In genomic region chr3:32398623-32399022, GRCm38 (mm10) we compare ENCODE assay signal across 9 mouse cellular contexts. TPM values are rescaled to one million over a fixed set of nuclear protein-coding genes. Genes with fewer than 3 reads are reported as not detected.
DNase-seq lines count a peak whose midpoint lies in the region; ATAC-seq and TF ChIP-seq lines count a peak whose summit lies in the region.
"Had no signal": no experiment of that assay in that cellular context is flagged by ENCODE, and none has a peak within 500 bp of the region (broad histone marks: within the 10 kb centered on the region; RNA-seq: fewer than 3 reads in every experiment).

No protein-coding gene starts in this region.

- H3K36me3 ChIP-seq in forebrain, embryonic 11.5 days (ENCODE audit: control insufficient read depth, insufficient read depth, low read length): no peaks in the 10 kb centered on the region
- no peaks in the 10 kb centered on the region for H3K36me3 ChIP-seq in limb, embryonic 11.5 days (ENCODE audit: control insufficient read depth, insufficient read depth, low read length)
- H3K36me3 ChIP-seq in neural tube, embryonic 14.5 days (ENCODE audit: control insufficient read depth, insufficient read depth, low read length): no peaks in the 10 kb centered on the region

- no peak overlapping the region; the same call in 1 of the 2 replicates for H3K9ac ChIP-seq in forebrain, embryonic 11.5 days (ENCODE audit: low read length)
- H3K9ac ChIP-seq in limb, embryonic 11.5 days (ENCODE audit: low read length): no peak overlapping the region
- H3K9ac ChIP-seq in neural tube, embryonic 14.5 days (replicated peaks; ENCODE audit: low read depth, low read length): no peak overlapping the region

- H3K4me3 ChIP-seq in lung, adult 2 months (replicated peaks; ENCODE audit: extremely low read depth, low read depth, low read length): peak overlapping the region; percentile 19
- 0 out of 2 replicates have a peak overlapping the region, but pooled peaks have one; percentile 5 for H3K4me3 ChIP-seq in forebrain, embryonic 11.5 days (ENCODE audit: low read depth, low read length)
- no peak overlapping the region for H3K4me3 ChIP-seq in limb, embryonic 11.5 days (ENCODE audit: low read depth, low read length)
- H3K4me3 ChIP-seq in neural tube, embryonic 14.5 days (ENCODE audit: low read depth, low read length): peak overlapping the region; percentile 88; the same call in 1 of the 2 replicates

- 16% methylated on average over 4 of the region's 4 CpGs for WGBS in lung, adult 2 months
- WGBS in forebrain, embryonic 11.5 days: 22% methylated on average over 4 of the region's 4 CpGs
- 14% methylated on average over 4 of the region's 4 CpGs for WGBS in limb, embryonic 11.5 days
- WGBS in neural tube, embryonic 14.5 days: 31% methylated on average over 4 of the region's 4 CpGs

- peak overlapping the region; percentile 62 for H3K4me2 ChIP-seq in forebrain, embryonic 11.5 days (ENCODE audit: low read depth, low read length, severe bottlenecking)
- peak overlapping the region; percentile 17; the same call in 1 of the 2 replicates for H3K4me2 ChIP-seq in limb, embryonic 11.5 days (ENCODE audit: low read depth, severe bottlenecking)
- peak overlapping the region; percentile 58 for H3K4me2 ChIP-seq in neural tube, embryonic 14.5 days (ENCODE audit: low read depth, low read length)

- no peak overlapping the region for H3K27ac ChIP-seq in forebrain, embryonic 11.5 days (ENCODE audit: low read depth, low read length)
- no peak overlapping the region for H3K27ac ChIP-seq in limb, embryonic 11.5 days (replicated peaks; ENCODE audit: low read depth, low read length)
- H3K27ac ChIP-seq in neural tube, embryonic 14.5 days (ENCODE audit: low read depth, low read length): no peak overlapping the region

- no peak for TF ChIP-seq CTCF in lung, adult 2 months (IDR thresholded peaks at IDR 0.05; ENCODE audit: insufficient read depth, low read length)

- ATAC-seq in forebrain, embryonic 11.5 days (replicated peaks; ENCODE audit: low FRiP score): no peak
- ATAC-seq in limb, embryonic 11.5 days (ENCODE audit: insufficient number of reproducible peaks, low FRiP score, low TSS enrichment, low read depth): no peak
- no peak for ATAC-seq in neural tube, embryonic 14.5 days (ENCODE audit: low read depth)

- DNase-seq in lung, adult 2 months: no peak
- DNase-seq in lung, postnatal 10 days: no peak
- DNase-seq in forebrain, embryonic 11.5 days (ENCODE audit: low spot score): no peak
- DNase-seq in limb, embryonic 11.5 days (ENCODE audit: low spot score): no peak
- DNase-seq in spleen, adult 12 weeks (ENCODE audit: low spot score): no peak
- DNase-seq in left cerebral cortex, adult 11 months (ENCODE audit: low spot score): no peak
- no peak for DNase-seq in urinary bladder, postnatal 14 days (ENCODE audit: low spot score)
- DNase-seq: adrenal gland, postnatal 10 days had no signal

- peaks cover 34% of the 10 kb centered on the region for H3K4me1 ChIP-seq in lung, adult 2 months (ENCODE audit: control insufficient read depth, insufficient read depth, low read length)
- peaks cover 5% of the 10 kb centered on the region; the same call in 1 of the 2 replicates for H3K4me1 ChIP-seq in forebrain, embryonic 11.5 days (replicated peaks; ENCODE audit: control insufficient read depth, insufficient read depth, low read length)
- peaks cover 25% of the 10 kb centered on the region for H3K4me1 ChIP-seq in limb, embryonic 11.5 days (ENCODE audit: control insufficient read depth, insufficient read depth, low read length)
- H3K4me1 ChIP-seq in neural tube, embryonic 14.5 days (ENCODE audit: control insufficient read depth, insufficient read depth, low read length): peaks cover 20% of the 10 kb centered on the region

- no peak for TF ChIP-seq POLR2A in lung, adult 2 months (IDR thresholded peaks at IDR 0.05; ENCODE audit: borderline replicate concordance, extremely low read depth, low read depth, low read length)

- no peaks in the 10 kb centered on the region for H3K27me3 ChIP-seq in forebrain, embryonic 11.5 days (ENCODE audit: control insufficient read depth, insufficient read depth, low read length)
- no peaks in the 10 kb centered on the region for H3K27me3 ChIP-seq in limb, embryonic 11.5 days (ENCODE audit: control insufficient read depth, insufficient read depth, low read length)
- no peaks in the 10 kb centered on the region for H3K27me3 ChIP-seq in neural tube, embryonic 14.5 days (ENCODE audit: control insufficient read depth, insufficient read depth, low read length)

- no peaks in the 10 kb centered on the region for H3K9me3 ChIP-seq in forebrain, embryonic 11.5 days (ENCODE audit: control insufficient read depth, low read length)
- H3K9me3 ChIP-seq in limb, embryonic 11.5 days (ENCODE audit: control insufficient read depth, low read length): no peaks in the 10 kb centered on the region
- H3K9me3 ChIP-seq in neural tube, embryonic 14.5 days (ENCODE audit: control insufficient read depth, low read length): no peaks in the 10 kb centered on the region

RNA-seq across cellular contexts. Expression of gene Pik3ca, which starts 1.2 kb away (rescaled TPM):
- polyA plus RNA-seq in lung, adult 2 months (2012; rRNA removed): 6.7 and 11.4 TPM in 2 replicates
- 14.2 and 16.1 TPM in 2 replicates for polyA plus RNA-seq in forebrain, embryonic 11.5 days (2014; fragmentation: Nextera tagmentation; extraction: Ambion mirVana)
- polyA plus RNA-seq in limb, embryonic 11.5 days (2014; fragmentation: Nextera tagmentation; extraction: Ambion mirVana): 16.1 and 16.9 TPM in 2 replicates
- polyA plus RNA-seq in neural tube, embryonic 14.5 days (2014; fragmentation: Nextera tagmentation; extraction: Ambion mirVana): 26.0 and 26.7 TPM in 2 replicates

RNA-seq across cellular contexts. Expression of gene Zmat3, which starts 32.8 kb away (rescaled TPM):
- polyA plus RNA-seq in lung, adult 2 months (2012; rRNA removed): 7.3 and 10.8 TPM in 2 replicates
- 10.8 and 11.5 TPM in 2 replicates for polyA plus RNA-seq in forebrain, embryonic 11.5 days (2014; fragmentation: Nextera tagmentation; extraction: Ambion mirVana)
- polyA plus RNA-seq in limb, embryonic 11.5 days (2014; fragmentation: Nextera tagmentation; extraction: Ambion mirVana): 5.9 and 7.6 TPM in 2 replicates
- 11.2 TPM in 2 replicates for polyA plus RNA-seq in neural tube, embryonic 14.5 days (2014; fragmentation: Nextera tagmentation; extraction: Ambion mirVana)
